Mouse (Mus musculus) erythroblast, adult 5-6 weeks (primary cell): ENCODE data around the gene Mis18bp1. TPM values are rescaled to one million over a fixed set of nuclear protein-coding genes. Genes with fewer than 3 reads are reported as not detected.

ENCODE experiments used
- total RNA-seq, 2 experiments: library from RNA; stranded (forward) in 1 of 2; stranded (reverse) in 1 of 2; fragments of 150-400 nt in 1 of 2; fragments of 200-764, 138-1000 nt in 1 of 2; gene quantifications; 2 replicates each; pipeline versions ENCODE4 v1.2.3 to v1.2.4; 2015 to 2017; ENCODE audit warnings: low replicate concordance in 2 of 2

The Mis18bp1 gene
- total RNA-seq, 2 experiments from 2014 or later, result 26.3 to 36.1 TPM

Other genes starting within 250 kb of the Mis18bp1 start
- gene Klhl28, start 207.1 kb downstream of the Mis18bp1 start, total RNA-seq (2015; ENCODE audit: low replicate concordance), result 2.5 and 12.7 TPM in 2 replicates
- gene Klhl28, start 207.1 kb downstream of the Mis18bp1 start, total RNA-seq (2017; ENCODE audit: low replicate concordance), result 6.7 and 8.9 TPM in 2 replicates
- 4.0 and 12.1 TPM in 2 replicates for gene Togaram1, start 206.8 kb downstream of the Mis18bp1 start, total RNA-seq (2015; ENCODE audit: low replicate concordance)
- 11.7 and 12.6 TPM in 2 replicates for gene Togaram1, start 206.8 kb downstream of the Mis18bp1 start, total RNA-seq (2017; ENCODE audit: low replicate concordance)
- 16.9 and 23.0 TPM in 2 replicates for gene Prpf39, start 136.3 kb downstream of the Mis18bp1 start, total RNA-seq (2015; ENCODE audit: low replicate concordance)
- gene Prpf39, start 136.3 kb downstream of the Mis18bp1 start, total RNA-seq (2017; ENCODE audit: low replicate concordance), result 45.9 and 51.0 TPM in 2 replicates
- gene Fkbp3, start 98.6 kb downstream of the Mis18bp1 start, total RNA-seq (2015; ENCODE audit: low replicate concordance), result 33.0 and 42.5 TPM in 2 replicates
- 38.3 and 40.3 TPM in 2 replicates for gene Fkbp3, start 98.6 kb downstream of the Mis18bp1 start, total RNA-seq (2017; ENCODE audit: low replicate concordance)
- 4.2 and 6.5 TPM in 2 replicates for gene Fancm, start 97.0 kb downstream of the Mis18bp1 start, total RNA-seq (2015; ENCODE audit: low replicate concordance)
- 15.2 and 34.8 TPM in 2 replicates for gene Fancm, start 97.0 kb downstream of the Mis18bp1 start, total RNA-seq (2017; ENCODE audit: low replicate concordance)
- gene Wdr20rt, start 52.9 kb upstream of the Mis18bp1 start, total RNA-seq (2015; ENCODE audit: low replicate concordance), result not detected in 2 replicates
- not detected in 2 replicates for gene Wdr20rt, start 52.9 kb upstream of the Mis18bp1 start, total RNA-seq (2017; ENCODE audit: low replicate concordance)